Mouse (Mus musculus) kidney, embryonic 14.5 days (tissue): Measurements from ENCODE around the gene 4930544G11Rik. TPM values are rescaled to one million over a fixed set of nuclear protein-coding genes. Genes with fewer than 3 reads are reported as not detected.

Source experiments
- ATAC-seq: fragments of 200-750 bp; cut with Nextera tagmentation; 2 replicates; pipeline ENCODE4 v1.8.0; 2017; ENCODE audit warnings: moderate number of reproducible peaks, mild to moderate bottlenecking, moderate TSS enrichment, moderate library complexity; ENCODE audit not compliant: low FRiP score, low TSS enrichment
- H3K27ac ChIP-seq: fragments of 300-500 bp; sonication (generic); 2 replicates; pipeline ENCODE4 v1.5.1; 2014; ENCODE audit warnings: low read depth, mild to moderate bottlenecking, low read length, moderate library complexity, mixed read lengths
- H3K27me3 ChIP-seq: fragments of 300-500 bp; sonication (generic); 2 replicates; pipeline ENCODE4 v1.6.1; 2014; ENCODE audit warnings: mild to moderate bottlenecking, low read length; ENCODE audit not compliant: control insufficient read depth, insufficient read depth
- H3K36me3 ChIP-seq: fragments of 300-500 bp; sonication (generic); 2 replicates; pipeline ENCODE4 v1.6.1; 2014; ENCODE audit warnings: low read length, mixed read lengths; ENCODE audit not compliant: control insufficient read depth, insufficient read depth
- H3K4me1 ChIP-seq: fragments of 300-500 bp; sonication (generic); 2 replicates; pipeline ENCODE4 v1.6.1; 2014; ENCODE audit warnings: low read length, mixed read lengths; ENCODE audit not compliant: control insufficient read depth, insufficient read depth
- H3K4me2 ChIP-seq: fragments of 300-500 bp; sonication (generic); replicated peaks from 2 replicates; pipeline ENCODE4 v1.6.1; 2014; ENCODE audit warnings: low read depth, mild to moderate bottlenecking, low read length
- H3K4me3 ChIP-seq: fragments of 300-500 bp; sonication (generic); 2 replicates; pipeline ENCODE4 v1.5.1; 2014; ENCODE audit warnings: mild to moderate bottlenecking, low read length
- H3K9ac ChIP-seq: fragments of 300-500 bp; sonication (generic); 2 replicates; pipeline ENCODE4 v1.6.1; 2014; ENCODE audit warnings: low read depth, mild to moderate bottlenecking, low read length, moderate library complexity
- H3K9me3 ChIP-seq: fragments of 300-500 bp; sonication (generic); 2 replicates; pipeline ENCODE4 v1.6.1; 2016; ENCODE audit warnings: low read length; ENCODE audit not compliant: control insufficient read depth
- WGBS: fragments of 180-500 bp; shearing (Covaris S2); extraction: QIAGEN DNeasy Blood & Tissue Kit; methylation state at CpG from one replicate; pipeline ENCODE4 v1.1.7; 2014; 5-methylcytosine and 5-hydroxymethylcytosine counted together
- polyA plus RNA-seq: library from polyadenylated mRNA; unstranded; fragments of >200 nt; fragmentation: Nextera tagmentation; extraction: Ambion mirVana; gene quantifications from 2 replicates; pipeline ENCODE4 v1.2.1, GENCODE M21; 2014

Gene 4930544G11Rik
- polyA plus RNA-seq, 1 experiment from 2014 or later = not detected

GRCm38 (mm10) chr6:65935566-65936281, 16.7 kb upstream of the 4930544G11Rik start:
- Histone ChIP-seq H3K27me3 (no peaks in the 10 kb centered on the region), H3K36me3 (peaks cover 2% of the 10 kb centered on the region; the same call in 1 of the 2 replicates), H3K9ac (no peak overlapping the region), H3K4me1 (no peaks in the 10 kb centered on the region), H3K9me3 (no peaks in the 10 kb centered on the region), H3K4me3 (no peak overlapping the region), H3K4me2 (no peak overlapping the region), H3K27ac (no peak overlapping the region)
- WGBS = 81% methylated on average over 7 of the region's 7 CpGs
- no peak for ATAC-seq

- H3K4me3 ChIP-seq = no peak overlapping the region
- no peaks in the 10 kb centered on the region for H3K9me3 ChIP-seq
- no peak overlapping the region for H3K27ac ChIP-seq
- 86% methylated on average over 6 of the region's 6 CpGs for WGBS
- H3K4me1 ChIP-seq = no peaks in the 10 kb centered on the region
- no peak overlapping the region for H3K4me2 ChIP-seq
- H3K36me3 ChIP-seq = no peaks in the 10 kb centered on the region
- H3K27me3 ChIP-seq = no peaks in the 10 kb centered on the region
- ATAC-seq = no peak
- H3K9ac ChIP-seq = no peak overlapping the region
These were observed 1.9 kb upstream of the 4930544G11Rik start for GRCm38 (mm10) chr6:65950492-65950891.

- ATAC-seq = no peak
These were observed 17.1 kb downstream of the 4930544G11Rik start for GRCm38 (mm10) chr6:65969386-65970111.

GRCm38 (mm10) chr6:65970410-65970809, 18.0 kb downstream of the 4930544G11Rik start:
- H3K27me3 ChIP-seq = no peaks in the 10 kb centered on the region
- no peak overlapping the region for H3K4me2 ChIP-seq
- H3K9ac ChIP-seq = no peak overlapping the region
- H3K36me3 ChIP-seq = no peaks in the 10 kb centered on the region
- H3K27ac ChIP-seq = no peak overlapping the region
- peaks cover 1% of the 10 kb centered on the region; the same call in 1 of the 2 replicates for H3K9me3 ChIP-seq
- no peak overlapping the region for H3K4me3 ChIP-seq
- no peaks in the 10 kb centered on the region for H3K4me1 ChIP-seq
- ATAC-seq = no peak
- 93% methylated on average over 9 of the region's 9 CpGs for WGBS

More at GRCm38 (mm10) chr6:65969386-65970111, 17.1 kb downstream of the 4930544G11Rik start:
- Histone ChIP-seq H3K4me3 (no peak overlapping the region), H3K27me3 (no peaks in the 10 kb centered on the region), H3K27ac (no peak overlapping the region), H3K4me2 (no peak overlapping the region), H3K4me1 (no peaks in the 10 kb centered on the region), H3K9ac (no peak overlapping the region), H3K36me3 (no peaks in the 10 kb centered on the region), H3K9me3 (no peaks in the 10 kb centered on the region)
- 85% methylated on average over 6 of the region's 6 CpGs for WGBS

GRCm38 (mm10) chr6:65992081-65992480, 39.7 kb downstream of the 4930544G11Rik start:
- no peaks in the 10 kb centered on the region for H3K4me1 ChIP-seq
- H3K4me2 ChIP-seq = no peak overlapping the region
- H3K9ac ChIP-seq = no peak overlapping the region
- ATAC-seq = no peak
- no peak overlapping the region for H3K27ac ChIP-seq
- H3K4me3 ChIP-seq = no peak overlapping the region
- no peaks in the 10 kb centered on the region for H3K36me3 ChIP-seq
- 70% methylated on average over 3 of the region's 3 CpGs for WGBS
- no peaks in the 10 kb centered on the region for H3K27me3 ChIP-seq
- 0 out of 2 replicates have a peak, but pooled peaks cover 3% of the 10 kb centered on the region for H3K9me3 ChIP-seq

GRCm38 (mm10) chr6:65998343-65998742, 45.9 kb downstream of the 4930544G11Rik start:
- no peak overlapping the region for H3K9ac ChIP-seq
- no peak overlapping the region for H3K27ac ChIP-seq
- H3K4me2 ChIP-seq = no peak overlapping the region
- no peaks in the 10 kb centered on the region for H3K36me3 ChIP-seq
- H3K27me3 ChIP-seq = no peaks in the 10 kb centered on the region
- no peak overlapping the region for H3K4me3 ChIP-seq
- H3K4me1 ChIP-seq = no peaks in the 10 kb centered on the region
- ATAC-seq = no peak
- 0 out of 2 replicates have a peak, but pooled peaks cover 3% of the 10 kb centered on the region for H3K9me3 ChIP-seq

Other genes starting within 250 kb of the 4930544G11Rik start
- gene Prdm5, start 173.6 kb upstream of the 4930544G11Rik start, polyA plus RNA-seq = 19.8 and 21.9 TPM in 2 replicates